Mouse (Mus musculus) bone marrow, adult 2 months (tissue): Measurements from ENCODE around the gene Txnrd2.

ENCODE experiments used
- CTCF ChIP-seq: fragments of 200-500 bp; IDR thresholded peaks from 2 replicates; pipeline ENCODE4 v1.5.1; 2011; ENCODE audit warnings: low read length, control low read depth; ENCODE audit not compliant: control insufficient read depth, insufficient read depth
- POLR2A ChIP-seq: fragments of 200-500 bp; IDR thresholded peaks from 2 replicates; pipeline ENCODE4 v1.6.1; 2011; ENCODE audit warnings: low read depth, mild to moderate bottlenecking, control low read depth, low read length, borderline replicate concordance; ENCODE audit not compliant: control insufficient read depth

DNA sequence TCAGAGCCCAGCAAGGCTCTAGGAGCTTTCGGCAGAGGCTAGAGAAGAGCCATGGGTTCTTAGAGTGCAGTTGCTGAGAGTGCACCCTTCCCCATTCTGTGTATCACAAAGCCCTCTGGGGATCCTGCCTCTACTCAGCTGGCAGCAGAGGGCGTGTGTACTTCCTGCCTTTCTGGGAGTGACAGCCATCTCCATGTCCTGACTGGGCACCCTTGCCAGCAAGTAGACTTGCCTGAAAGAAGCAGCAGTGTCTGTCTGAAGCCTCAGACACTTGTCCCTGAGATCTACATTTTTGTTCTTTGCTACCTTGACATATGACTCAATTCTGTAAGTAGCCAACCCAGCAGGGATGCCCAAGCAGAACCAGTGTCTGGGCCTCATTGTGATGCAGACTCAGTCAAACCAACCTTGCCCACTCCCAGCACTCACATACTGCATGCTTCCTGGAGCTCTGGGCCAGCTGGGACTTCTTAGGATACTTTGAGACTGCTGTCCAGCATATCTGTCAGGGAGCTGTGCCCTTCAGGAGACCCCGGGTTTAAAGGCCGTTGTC, 54.8 kb downstream of the Txnrd2 start:
- TF ChIP-seq POLR2A (no peak), CTCF (0 out of 2 replicates have a peak, but pooled peaks have one; percentile 24)
